Mouse (Mus musculus) spleen, postnatal 14 days (tissue): ENCODE measurements around the gene Dgke.

Experiments used
- DNase-seq, 2 experiments: peaks; one replicate each; pipeline ENCODE4 v3.0.0; 2021 to 2022; ENCODE audit warnings: low spot score in 2 of 2

Dgke gene

DNA sequence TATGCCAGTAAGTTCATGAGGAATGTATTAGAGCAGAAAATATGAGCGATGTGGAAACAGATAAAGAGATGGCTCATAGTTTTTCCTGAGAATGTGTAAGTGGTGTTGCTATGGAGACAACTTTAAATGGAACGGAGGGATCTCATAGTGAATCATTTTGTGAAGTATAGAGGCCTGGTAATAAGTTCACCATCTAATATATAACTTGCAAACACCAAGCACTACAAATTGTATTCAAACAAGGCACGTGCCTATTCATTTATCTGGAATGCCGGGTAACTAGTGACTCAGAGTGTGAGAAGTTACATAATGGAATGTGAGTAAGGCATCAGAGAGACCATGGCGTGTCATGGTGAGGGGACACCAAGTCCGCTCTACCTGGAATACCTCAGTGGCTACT, 28.2 kb downstream of the Dgke start:
- no peak for DNase-seq

GRCm38 (mm10) chr11:89035552-89035951, 31.1 kb downstream of the Dgke start:
- DNase-seq, result no peak

DNA sequence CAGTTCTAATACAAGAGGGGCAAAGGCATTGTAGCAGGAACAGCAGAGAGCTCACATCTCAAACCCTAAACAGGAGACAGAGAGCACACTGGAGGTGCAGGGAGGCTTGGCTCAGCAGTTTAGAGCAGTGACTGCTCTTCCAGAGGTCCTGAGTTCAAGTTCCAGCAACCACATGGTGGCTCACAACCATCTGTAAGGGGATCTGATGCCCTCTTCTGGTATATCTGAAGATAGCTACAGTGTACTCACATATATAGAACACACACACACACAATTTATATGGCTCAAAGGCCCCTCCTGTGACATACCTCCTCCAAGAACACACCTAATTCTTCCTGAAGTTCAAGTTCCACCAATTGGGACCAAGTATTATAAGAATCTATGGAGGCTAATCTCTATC, 32.1 kb downstream of the Dgke start:
- DNase-seq, result no peak

GRCm38 (mm10) chr11:89031189-89031588, 35.5 kb downstream of the Dgke start:
- DNase-seq, result no peak

DNA sequence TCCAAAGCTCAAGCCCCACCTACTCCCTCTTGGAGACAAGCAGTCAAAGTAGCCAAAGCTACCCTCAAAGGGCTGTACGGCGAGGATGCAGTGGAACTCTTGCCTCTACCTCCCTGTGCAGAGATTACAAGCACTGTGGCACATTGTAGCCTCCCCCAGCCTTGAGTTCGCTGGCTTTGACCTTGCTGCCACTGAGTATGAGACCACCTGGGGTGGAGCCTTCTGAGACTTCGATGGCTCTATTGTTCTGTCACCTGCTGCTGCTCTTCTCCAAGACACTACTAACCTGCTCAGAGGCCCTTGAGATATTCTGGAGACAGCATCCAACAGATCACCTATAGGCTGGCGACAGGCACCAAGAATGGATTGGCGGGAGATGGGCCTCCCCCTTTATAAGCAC, 36.1 kb downstream of the Dgke start:
- no peak for DNase-seq

GRCm38 (mm10) chr11:89028871-89029405, 37.7 kb downstream of the Dgke start:
- DNase-seq, result peak; percentile 49 to 57

- DNase-seq, result peak in 1 of 2 experiments; percentile 41
Observed at GRCm38 (mm10) chr11:89027955-89028361, 38.7 kb downstream of the Dgke start.

DNA sequence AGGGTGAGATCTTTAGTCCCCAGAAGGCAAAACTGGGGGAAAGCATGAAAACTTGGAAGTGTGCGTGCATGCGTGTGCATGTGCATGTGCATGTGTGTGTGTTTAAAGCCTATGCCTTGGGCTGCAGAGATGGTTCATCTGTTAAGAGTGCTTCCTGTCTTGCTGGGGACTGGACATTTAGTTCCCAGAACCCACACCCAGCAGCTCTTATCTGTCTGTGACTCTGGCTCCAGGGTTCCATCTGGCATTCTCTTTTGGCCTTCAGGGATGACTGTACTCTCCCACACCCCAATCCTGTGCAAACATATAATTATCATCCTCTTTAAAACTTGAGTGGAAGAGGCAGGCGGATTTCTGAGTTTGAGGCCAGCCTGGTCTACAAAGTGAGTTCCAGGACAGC, 40.5 kb downstream of the Dgke start:
- no peak for DNase-seq

DNA sequence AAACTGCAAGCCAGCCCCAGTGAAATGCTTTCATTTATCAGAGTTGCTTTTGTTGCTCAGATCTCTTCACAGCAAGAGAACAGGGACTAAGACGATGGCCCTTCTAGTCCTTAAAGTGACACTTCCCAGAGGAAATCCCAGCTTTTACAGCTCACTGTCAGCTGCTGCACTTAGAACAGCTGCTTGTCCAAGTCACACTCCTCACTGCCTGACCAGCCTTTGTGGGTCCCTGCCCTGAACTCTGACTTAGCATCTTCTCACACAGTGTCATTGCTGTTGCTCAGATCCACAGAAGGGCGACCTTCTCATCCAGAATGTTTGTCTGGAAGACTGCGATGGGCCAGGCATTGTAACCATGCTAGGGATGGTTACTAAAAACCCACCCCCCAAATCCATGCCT, 41.0 kb downstream of the Dgke start:
- no peak for DNase-seq

- peak in 1 of 2 experiments; percentile 43 for DNase-seq
Observed at GRCm38 (mm10) chr11:89024181-89024881, 42.3 kb downstream of the Dgke start.

DNA sequence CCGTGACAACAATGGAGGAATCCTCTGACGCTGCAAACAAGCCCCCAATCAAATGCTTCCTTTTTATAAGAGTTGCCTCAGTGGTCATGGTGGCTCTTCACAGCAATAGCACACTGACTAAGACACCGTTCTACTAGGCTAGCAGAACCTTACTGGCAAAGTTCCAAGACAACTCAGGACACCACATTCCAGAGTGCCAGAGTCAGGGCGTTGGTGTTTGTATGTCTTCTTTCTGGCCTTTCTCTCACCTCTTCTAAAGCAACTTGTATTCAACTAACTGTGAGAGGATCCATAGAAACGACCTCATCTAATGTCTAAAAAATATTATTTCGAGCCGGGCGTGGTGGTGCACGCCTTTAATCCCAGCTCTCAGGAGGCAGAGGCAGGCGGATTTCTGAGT, 43.2 kb downstream of the Dgke start:
- no peak for DNase-seq

- no peak for DNase-seq
Observed at GRCm38 (mm10) chr11:89022120-89022731, 44.4 kb downstream of the Dgke start.

GRCm38 (mm10) chr11:89021687-89022086, 45.0 kb downstream of the Dgke start:
- no peak for DNase-seq

GRCm38 (mm10) chr11:89020681-89021305, 45.9 kb downstream of the Dgke start:
- DNase-seq, result no peak

DNA sequence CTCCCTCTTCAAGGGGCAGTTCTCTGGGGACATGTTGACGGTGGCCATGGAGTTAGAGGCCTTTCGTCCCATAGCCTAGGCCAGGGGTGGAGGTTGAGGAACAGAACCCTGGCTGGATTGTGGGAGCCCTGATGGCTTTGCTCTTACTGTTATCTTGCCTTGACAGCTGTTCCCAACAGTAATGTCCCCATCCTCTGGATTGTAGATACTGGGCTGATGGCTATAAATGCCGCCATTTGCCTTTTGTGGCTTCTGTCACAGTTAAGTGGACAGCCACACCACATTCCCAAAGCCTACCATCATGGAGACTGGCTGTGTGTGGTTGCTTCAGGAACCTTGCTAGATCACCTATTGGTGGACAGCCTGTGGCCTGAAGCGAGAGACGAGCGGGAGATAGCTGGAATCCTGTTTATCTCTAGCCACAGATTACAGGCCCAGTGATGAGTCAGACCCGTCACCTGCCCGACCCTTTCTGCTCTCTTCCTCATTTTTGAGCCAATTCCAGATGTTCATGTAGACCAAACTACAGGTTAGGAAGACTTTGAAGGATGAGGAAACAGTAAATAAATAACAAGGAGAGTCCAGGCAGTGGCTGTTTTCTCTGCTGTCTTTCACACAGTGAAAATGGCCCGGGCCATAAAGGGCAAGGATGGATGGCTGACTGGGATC, 49.0 kb downstream of the Dgke start:
- no peak for DNase-seq

DNA sequence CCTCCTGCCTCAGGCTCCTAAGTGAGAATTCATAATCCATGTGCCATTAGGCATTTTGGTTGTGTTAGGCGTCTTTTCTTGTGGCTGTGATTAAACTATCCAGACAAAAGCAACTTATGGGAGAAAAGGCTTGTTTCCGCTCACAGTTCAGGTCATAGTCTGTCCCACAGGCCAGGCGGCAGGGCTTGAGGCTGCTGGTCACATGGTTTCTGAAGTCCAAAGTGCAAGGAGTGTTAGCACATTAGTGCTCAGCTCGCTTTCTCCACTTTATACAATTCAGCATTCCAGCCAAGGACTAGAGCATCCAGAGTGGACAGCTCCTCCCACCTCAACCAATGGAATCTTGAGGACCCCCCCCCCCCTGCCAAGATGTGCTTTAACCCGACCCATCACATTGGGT, 54.4 kb downstream of the Dgke start:
- DNase-seq, result no peak

DNA sequence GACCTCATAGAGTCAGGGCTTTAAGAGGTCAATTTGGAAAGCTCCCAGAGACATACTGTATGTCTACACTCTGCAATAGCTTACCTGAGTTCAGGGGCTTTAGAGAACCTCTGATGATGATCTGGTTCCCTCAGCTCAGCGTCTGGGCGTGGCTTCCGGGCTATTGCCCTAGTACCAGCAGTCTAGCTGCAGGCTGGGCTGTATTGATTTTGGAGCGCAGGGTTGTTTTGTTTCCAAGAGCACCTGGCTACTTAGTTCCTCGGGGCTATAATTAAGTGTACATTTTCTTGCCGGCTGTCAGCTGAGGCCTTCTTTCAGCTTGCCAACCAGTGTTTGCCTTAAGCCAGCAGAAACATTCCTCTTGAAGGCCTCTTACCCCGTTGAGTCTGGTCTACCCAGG, 57.2 kb downstream of the Dgke start:
- DNase-seq, result no peak

- DNase-seq, result no peak
Observed at GRCm38 (mm10) chr11:89009066-89009465, 57.6 kb downstream of the Dgke start.

DNA sequence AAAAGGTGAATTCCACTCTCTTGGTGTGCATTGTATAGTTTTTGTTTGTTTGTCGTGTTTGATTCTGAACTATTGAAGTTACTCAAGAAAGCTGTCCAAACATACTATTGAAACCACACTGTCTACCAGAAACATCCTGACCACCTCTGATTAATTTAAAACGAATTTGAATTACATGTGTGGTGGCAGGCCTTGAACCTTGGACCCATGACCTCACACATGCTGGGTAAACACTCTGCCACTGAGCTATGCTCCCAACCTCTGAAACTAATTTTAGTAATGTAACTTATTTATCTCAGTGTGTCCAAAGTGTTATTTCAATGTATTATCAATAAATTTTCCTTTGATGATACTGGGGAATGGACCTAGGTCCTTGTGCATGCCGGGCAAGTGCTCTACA, 59.1 kb downstream of the Dgke start:
- no peak for DNase-seq

- DNase-seq, result no peak
Observed at GRCm38 (mm10) chr11:89006404-89006803, 60.2 kb downstream of the Dgke start.

DNA sequence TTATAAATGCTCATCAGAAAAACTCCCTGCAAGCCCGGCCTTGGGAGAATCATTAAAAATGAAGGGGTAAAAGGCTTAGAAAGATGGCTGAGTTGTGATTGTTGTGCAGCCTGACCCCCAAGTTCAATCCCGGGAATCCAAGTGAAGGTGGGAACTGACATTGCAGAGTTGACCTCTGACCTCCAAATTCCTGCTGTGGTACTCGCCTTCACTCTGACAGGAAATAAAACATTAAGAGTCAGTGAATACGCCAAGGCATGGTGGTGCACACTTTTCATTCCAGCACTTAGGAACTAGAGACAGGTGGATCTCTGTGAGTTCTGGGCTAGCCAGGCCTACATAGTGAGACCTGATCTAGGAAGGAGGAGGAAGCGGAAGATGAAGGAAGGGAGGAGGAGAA, 61.2 kb downstream of the Dgke start:
- DNase-seq, result no peak

- DNase-seq, result no peak
Observed at GRCm38 (mm10) chr11:89003726-89004125, 62.9 kb downstream of the Dgke start.
